Mouse (Mus musculus) lung, adult 2 months (tissue): ENCODE data around the gene Pprc1.

Experiments
- CTCF ChIP-seq: fragments of 200-500 bp; IDR thresholded peaks from 2 replicates; pipeline ENCODE4 v1.5.1; 2011; ENCODE audit warnings: mild to moderate bottlenecking, low read length, control low read depth; ENCODE audit not compliant: insufficient read depth
- POLR2A ChIP-seq: fragments of 200-500 bp; IDR thresholded peaks from 2 replicates; pipeline ENCODE4 v1.6.1; 2011; ENCODE audit warnings: low read depth, mild to moderate bottlenecking, control low read depth, low read length, borderline replicate concordance; ENCODE audit errors: extremely low read depth

GRCm38 (mm10) chr19:46036477-46037242 lies 8.0 kb upstream of the Pprc1 start:
- TF ChIP-seq CTCF (peak; percentile 30; the same call in 1 of the 2 replicates), POLR2A (no peak)
